ENCODE assay signal across 16 mouse cellular contexts in the genomic region with DNA sequence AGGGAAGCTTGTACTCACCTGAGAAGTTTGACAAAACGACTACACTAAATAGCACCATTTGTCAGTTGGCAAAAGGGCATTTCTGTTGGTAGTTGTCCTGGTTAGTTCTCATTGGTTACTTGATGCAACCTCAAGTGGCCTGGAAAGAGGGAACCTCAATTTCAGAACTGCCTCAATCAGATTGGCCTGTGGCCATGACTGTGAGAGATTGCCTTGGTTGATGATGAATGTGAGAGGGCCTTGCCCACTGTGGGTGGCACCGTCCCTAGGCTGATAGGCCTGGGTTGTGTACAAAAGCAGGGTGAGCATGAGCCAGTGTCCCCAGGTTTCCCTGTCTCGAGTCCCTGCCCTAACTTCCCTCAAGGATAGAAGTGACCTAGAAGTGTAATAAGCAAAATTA.
"Had no signal": no experiment of that assay in that cellular context is flagged by ENCODE, and none has a peak within 500 bp of the region (broad histone marks: within the 10 kb centered on the region; RNA-seq: fewer than 3 reads in every experiment).

No protein-coding gene starts in this region.

- H3K9me3 ChIP-seq: limb, embryonic 10.5 days; limb, embryonic 13.5 days; liver, embryonic 13.5 days; midbrain, embryonic 13.5 days had no signal

- H3K27me3 ChIP-seq: limb, embryonic 13.5 days; liver, embryonic 13.5 days; midbrain, embryonic 13.5 days had no signal

- H3K27ac ChIP-seq: kidney, postnatal 0 days; layer of hippocampus, adult 2 months; limb, embryonic 10.5 days; limb, embryonic 13.5 days; liver, embryonic 13.5 days; midbrain, embryonic 13.5 days had no signal

- H3K4me1 ChIP-seq: limb, embryonic 10.5 days; limb, embryonic 13.5 days; liver, embryonic 13.5 days; midbrain, embryonic 13.5 days had no signal

- DNase-seq: kidney, postnatal 25 days; layer of hippocampus, adult 9-11 months; liver; liver, embryonic 13.5 days; lung, adult 2 months; lung, postnatal 14 days; lung, postnatal 4 days; right cerebral cortex, adult 18-20 months; right cerebral cortex, postnatal 14 days; right cerebral cortex, postnatal 4 days; thymus, postnatal 25 days had no signal

- H3K9ac ChIP-seq: limb, embryonic 13.5 days; liver, embryonic 13.5 days; midbrain, embryonic 13.5 days had no signal

- H3K4me3 ChIP-seq: layer of hippocampus, adult 2 months; limb, embryonic 10.5 days; limb, embryonic 13.5 days; liver, embryonic 13.5 days; midbrain, embryonic 13.5 days had no signal

- H3K4me2 ChIP-seq: limb, embryonic 13.5 days; liver, embryonic 13.5 days; midbrain, embryonic 13.5 days had no signal
